Mouse (Mus musculus): Measurements from ENCODE around the gene Mllt10.

Mllt10 gene

DNA sequence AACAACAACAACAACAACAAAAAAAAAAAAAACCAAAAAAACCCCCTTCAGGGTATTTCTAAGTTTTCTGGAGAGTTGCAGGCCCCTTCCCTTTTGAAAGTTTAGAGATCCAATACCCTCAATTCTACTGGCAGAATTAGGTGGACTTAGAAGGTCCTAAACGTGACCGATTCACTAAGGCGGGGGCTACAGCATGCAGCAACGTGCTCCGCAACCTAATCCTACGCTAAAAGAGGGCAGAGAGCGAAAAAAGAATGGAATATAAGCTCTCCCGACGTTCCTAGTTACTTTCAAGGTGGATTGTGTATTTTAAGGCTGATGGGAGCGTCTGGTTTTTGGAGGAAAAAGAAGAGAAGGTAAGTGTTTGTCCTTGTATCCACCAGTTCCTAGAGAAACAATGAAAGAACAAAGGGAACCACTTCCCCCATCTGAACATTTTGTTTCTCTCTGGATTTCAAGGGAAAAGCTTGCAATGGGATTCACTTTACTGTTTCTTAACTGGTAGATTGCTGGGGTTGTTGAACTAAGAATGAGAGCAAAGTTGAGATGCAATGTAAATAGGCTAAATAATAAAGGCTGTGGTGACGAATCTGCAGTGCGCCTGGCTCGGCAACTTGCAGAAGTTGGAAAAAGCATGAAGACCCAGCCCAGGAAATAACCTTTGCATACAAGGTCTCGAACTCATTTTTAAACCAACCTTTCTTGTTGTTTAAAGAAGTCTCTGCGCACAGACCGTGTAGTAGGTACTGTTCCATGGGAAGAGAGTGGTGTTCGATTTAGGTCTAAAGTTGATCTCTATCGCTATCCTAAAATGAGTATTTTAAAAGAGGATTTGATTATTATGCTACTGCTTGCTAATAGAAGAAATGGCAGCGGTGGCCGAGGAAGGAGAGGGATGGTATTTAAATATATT, at the start of gene Mllt10:
Gene Mllt10, plus strand, starts transcription at position 222 of the 913 bp plus-strand sequence.
- no peak for DNase-seq (ENCODE audit: low spot score in 2 of 2)

DNA sequence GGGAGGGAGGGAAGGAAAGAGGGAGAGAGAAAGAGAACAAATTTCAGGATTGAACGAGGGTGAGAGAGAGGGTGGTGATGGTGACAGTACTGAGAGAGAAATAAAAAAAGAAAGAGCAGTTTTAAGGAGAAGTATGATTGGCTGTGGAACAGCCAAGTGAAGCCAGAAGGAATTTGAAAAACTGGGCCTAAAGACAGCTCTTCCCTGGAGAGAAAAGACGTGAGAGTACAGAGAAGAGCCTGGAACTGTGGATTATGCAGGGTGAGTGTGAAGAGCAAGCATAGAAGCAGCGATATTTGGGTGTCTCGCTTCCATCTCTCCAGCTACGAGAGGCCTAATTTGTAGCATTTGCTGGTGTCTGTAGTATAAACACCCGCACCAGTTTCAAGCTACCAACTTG, 43.8 kb upstream of the Mllt10 start:
- DNase-seq (ENCODE audit: low spot score in 2 of 2): no peak

DNA sequence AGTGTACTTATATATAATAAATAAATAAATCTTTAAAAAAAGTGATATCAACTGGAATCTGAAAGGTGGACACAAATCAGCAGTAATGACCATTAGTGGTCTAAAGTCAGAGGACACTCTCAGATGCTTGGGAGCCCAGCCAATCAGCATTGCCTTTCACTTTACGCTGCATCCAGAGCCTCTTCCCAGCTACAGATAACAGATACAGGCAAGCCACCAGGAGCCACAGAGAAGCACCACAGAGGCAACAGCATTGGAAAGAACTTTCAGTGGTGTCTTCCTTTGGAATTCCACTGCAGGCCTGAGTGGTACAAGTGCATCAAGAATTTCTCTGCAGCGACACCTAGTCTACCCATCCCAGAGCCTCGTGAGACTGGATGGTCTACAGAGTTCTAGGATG, 42.2 kb upstream of the Mllt10 start:
- no peak for DNase-seq (ENCODE audit: low spot score in 2 of 2)

GRCm38 (mm10) chr2:18015581-18015980, 39.5 kb upstream of the Mllt10 start:
- no peak for DNase-seq (ENCODE audit: low spot score in 2 of 2)

GRCm38 (mm10) chr2:18016639-18017038, 38.4 kb upstream of the Mllt10 start:
- no peak for DNase-seq (ENCODE audit: low spot score in 2 of 2)

DNA sequence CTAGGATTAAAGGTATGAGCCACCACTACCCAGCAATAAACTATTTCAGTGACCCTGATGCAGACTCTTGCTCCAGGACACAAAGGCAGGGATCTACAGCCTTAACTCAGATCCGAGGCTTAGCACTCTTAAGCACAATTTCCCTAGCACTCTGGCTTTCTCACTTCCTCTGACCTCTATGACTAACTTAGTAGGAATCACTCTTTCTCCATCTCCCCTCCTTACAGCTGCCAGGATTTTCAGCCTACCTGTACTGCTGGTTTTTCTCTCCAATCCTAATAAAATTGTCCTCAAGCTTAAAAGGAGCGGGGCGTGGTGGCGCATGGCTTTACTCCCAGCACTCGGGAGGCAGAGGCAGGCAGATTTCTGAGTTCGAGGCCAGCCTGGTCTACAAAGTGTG, 37.7 kb upstream of the Mllt10 start:
- no peak for DNase-seq (ENCODE audit: low spot score in 2 of 2)

GRCm38 (mm10) chr2:18019122-18019521, 35.9 kb upstream of the Mllt10 start:
- DNase-seq (ENCODE audit: low spot score in 2 of 2): no peak

DNA sequence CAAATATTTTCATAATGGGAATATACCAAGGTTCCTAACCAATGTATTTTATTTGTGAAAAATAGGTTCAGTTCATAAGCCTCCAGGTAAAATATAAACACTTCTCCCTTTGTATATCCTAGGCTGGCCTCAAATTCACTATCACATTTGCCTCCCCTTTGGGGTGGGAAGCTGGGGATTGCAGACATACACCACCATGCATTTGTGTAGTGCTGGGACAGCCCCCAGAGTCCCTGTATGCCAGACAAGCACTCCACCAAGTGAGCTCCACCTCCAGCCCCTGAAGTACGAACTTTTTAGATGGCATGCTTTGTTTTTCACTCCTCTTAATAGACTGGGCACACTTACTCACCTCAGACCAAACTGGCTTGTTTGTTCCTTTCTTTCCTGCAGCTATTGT, 32.2 kb upstream of the Mllt10 start:
- no peak for DNase-seq (ENCODE audit: low spot score in 2 of 2)

DNA sequence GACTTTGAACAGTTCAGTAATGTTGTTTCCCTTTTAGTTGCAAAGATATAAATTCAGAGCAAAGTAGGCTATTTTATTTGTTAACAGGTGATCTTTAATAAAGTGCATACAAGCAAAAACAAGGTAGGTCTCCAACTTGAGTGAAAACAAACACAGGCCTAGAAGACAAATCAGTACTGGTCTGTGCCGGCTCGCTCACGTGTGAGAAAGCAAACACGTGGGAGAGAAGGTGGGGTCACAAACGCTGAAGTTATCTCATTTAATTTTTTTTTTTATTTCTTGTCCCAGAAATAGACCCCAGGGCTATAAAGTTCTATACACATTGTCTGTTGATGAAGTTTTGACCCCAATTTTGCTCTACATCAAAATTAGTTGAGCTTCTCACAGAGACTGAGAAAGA, 29.9 kb upstream of the Mllt10 start:
- DNase-seq (ENCODE audit: low spot score in 2 of 2): no peak

DNA sequence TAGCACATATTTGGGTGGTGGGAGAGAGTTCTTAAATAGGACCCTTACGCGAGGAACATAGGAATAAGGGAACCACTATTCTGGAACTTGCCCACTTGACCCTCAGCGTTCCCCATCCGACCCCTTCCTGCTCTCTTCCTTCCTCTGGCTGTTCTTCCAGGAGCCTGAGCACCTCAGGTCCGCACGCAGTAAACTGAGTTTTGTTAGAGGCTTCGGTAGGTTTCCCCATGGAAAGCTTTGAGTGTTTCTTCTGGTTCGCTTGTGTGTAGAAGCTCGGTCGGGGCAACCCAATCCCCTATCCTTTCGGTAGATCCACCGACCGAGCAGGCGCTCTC, 29.3 kb upstream of the Mllt10 start:
- DNase-seq (ENCODE audit: low spot score in 2 of 2): no peak

DNA sequence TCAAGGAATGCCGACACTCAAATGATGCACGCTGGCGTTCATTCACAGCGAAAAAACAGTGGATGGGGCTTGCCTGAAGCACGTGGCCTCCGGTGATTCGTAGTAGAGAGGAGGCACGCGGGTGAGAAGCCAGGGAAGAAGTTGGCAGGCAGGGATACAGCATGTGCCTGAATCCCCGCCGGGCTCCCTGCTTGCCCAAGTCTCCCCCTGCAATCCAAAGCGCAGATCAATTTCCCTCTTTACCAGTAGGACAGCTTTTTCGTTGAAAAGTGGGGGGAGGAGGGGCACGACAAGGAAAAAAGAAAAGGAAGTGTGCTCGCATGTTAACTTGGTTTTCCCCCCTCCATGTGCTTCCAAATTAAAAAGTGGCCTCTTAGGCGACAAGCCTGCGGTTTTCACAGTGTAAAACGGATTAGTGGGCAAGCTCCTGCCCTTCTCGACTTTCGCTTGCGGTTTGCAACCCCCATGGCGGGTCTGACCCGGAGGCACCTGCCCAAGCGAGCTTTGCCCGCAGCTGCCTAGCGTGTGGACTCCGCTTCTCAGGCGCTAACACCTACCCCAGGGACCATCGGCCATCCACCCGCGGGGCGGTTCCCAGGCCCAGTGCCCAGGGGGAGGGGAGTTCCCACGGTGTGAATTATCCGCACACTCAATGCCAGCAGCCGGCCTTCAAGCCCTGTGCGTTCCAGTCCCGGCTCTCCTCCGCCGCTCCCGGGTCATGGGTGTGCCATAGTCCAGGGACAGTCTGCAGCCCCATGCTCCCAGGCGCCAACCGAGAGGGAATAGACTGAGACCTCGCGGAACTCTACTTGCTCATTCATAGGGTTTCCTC, 28.7 kb upstream of the Mllt10 start:
- DNase-seq (ENCODE audit: low spot score in 2 of 2): no peak

- peak; percentile 87 to 94 for DNase-seq (ENCODE audit: low spot score in 2 of 2)
Observed at GRCm38 (mm10) chr2:18027448-18028139, 27.4 kb upstream of the Mllt10 start.

GRCm38 (mm10) chr2:18028140-18029021, 26.7 kb upstream of the Mllt10 start:
- DNase-seq (ENCODE audit: low spot score in 2 of 2): peak; percentile 72 to 74

DNA sequence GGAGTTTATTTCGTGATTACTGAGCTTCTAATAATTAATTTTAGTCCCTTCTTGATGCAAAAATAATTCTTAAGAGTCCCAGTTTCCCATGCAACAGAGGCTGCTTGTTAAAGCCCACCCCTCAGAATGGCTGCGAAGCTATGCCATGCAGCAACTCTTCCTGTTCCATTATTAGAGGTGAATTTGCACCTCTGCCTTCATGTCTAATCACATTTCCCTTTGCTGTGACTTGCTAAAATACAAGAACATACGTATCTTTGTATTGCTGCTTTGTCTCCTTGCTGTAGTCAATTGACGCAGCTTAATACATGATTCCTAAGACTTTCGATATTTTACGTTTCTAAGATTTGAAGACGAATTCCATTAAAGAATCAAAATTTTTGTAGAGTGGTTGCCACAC, 25.4 kb upstream of the Mllt10 start:
- no peak for DNase-seq (ENCODE audit: low spot score in 2 of 2)

DNA sequence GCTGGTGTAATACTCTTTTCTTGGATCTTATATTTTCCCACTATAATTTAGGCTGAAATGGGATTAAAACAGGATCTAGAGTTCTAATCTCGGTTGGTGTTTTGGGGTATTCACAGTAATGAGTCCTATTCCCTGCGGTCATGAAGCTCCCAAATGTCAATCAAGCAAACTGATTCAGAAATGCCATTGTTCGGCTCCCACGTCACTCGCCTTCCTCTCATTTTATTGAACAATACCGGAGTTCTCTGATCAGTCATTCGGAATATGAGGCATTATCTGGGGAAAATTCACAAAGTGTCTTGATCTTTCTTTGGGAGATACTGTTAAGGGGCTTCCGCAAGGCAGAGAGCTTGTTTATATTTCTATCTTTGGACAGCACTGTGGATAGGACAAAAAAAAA, 24.5 kb upstream of the Mllt10 start:
- DNase-seq (ENCODE audit: low spot score in 2 of 2): no peak

DNA sequence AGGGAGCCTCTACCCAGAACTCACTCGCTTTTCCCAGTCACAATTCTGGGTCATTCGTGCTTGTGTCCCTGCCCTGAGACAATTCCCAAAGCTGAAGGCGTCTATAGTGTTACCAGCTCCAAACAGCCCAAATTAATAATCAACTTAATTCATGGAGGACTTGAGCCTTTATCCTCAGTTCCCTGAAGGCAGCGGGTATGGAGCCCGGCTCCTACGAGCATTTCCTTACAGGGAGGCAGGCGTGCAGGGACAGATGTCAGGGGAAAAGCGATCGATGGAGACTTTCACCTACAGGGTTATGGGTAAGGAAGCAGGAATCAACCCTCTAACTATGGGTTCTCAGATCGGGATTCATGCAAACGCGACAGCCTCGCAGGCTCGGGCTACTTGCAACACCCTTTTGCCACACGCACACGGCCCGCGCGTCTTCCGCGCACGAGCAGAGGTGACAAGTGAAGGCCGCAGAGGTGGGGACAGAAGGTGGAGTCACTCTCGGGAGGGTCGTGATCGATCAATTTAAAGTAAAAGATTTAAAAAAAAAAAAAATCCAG, 23.7 kb upstream of the Mllt10 start:
- DNase-seq (ENCODE audit: low spot score in 2 of 2): no peak

DNA sequence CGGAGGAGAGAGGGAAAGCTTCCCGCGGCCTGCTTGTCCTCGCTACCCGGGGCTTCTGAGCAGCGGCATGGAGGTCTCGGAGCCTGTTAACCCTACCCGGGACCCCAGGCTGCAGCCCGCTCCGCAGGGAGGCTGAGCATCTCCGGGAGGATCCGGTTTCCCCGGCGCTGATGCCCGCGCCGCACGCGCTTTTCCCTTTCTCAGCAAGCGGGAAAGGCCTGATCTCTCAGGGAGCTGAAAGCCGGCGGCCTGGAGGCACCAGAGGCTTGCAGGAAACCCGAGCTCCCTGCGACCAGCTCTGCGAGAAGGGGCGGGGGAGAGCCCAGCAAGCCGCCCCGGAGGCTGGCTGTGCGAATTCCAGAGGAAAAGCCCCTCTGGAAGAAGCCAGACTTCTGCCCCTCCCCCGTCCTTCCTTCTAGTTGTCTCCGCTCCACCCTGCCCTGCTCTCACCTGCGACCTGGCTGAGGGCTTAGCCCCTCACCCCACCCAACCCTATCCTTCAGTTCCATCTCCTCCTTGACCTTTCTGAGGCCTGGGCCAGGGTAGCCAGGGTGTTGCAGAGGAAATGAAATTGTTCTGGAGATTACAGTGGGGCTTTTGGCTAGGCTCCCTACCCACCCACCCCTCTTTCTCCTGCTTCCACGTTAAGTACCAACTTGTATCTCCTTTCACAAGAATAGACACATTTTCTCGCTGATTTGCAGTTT, 23.1 kb upstream of the Mllt10 start:
- no peak for DNase-seq (ENCODE audit: low spot score in 2 of 2)

DNA sequence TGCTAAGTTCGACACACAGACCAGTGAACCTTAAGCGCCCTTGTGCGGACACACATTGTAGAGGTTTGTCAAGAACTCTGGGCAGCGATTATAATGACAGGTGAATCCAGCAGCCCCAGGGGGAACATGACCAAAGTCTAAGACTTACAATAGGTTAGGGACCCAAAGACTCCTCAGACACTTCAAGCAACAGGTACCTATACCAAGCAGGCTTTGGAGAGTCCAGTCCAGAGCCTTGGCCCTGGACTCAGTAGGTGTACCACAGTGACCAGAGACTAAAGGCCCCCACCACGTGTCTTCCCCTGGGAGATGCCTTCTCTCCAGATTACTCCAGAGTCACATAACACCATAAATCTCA, 22.5 kb upstream of the Mllt10 start:
- no peak for DNase-seq (ENCODE audit: low spot score in 2 of 2)

- no peak for DNase-seq (ENCODE audit: low spot score in 2 of 2)
Observed at GRCm38 (mm10) chr2:18033166-18034108, 21.6 kb upstream of the Mllt10 start.

Measured in frontal cortex, postnatal 14 days (tissue).